In genomic region chr17:24473612-24474275, GRCm38 (mm10) we compare ENCODE assay signal across 8 mouse cellular contexts. TPM values are rescaled to one million over a fixed set of nuclear protein-coding genes. Genes with fewer than 3 reads are reported as not detected.
DNase-seq lines count a peak whose midpoint lies in the region; ATAC-seq and TF ChIP-seq lines count a peak whose summit lies in the region.

Gene Bricd5, plus strand, starts transcription at chr17:24473884.

- H3K4me3 ChIP-seq in erythroblast, embryonic 14.5 days (replicated peaks): peak within 1 kb of the TSS; percentile 70
- H3K4me3 ChIP-seq in lung, embryonic 15.5 days: no peak within 1 kb of the TSS
- no peak within 1 kb of the TSS for H3K4me3 ChIP-seq in lung, postnatal 0 days (ENCODE audit: low read depth, low read length)
- H3K4me3 ChIP-seq in liver, embryonic 12.5 days: peak within 1 kb of the TSS; percentile 95
- H3K4me3 ChIP-seq in stomach, postnatal 0 days (ENCODE audit: low read depth, low read length): no peak within 1 kb of the TSS

- no peak for ATAC-seq in erythroblast, adult 5-6 weeks (replicated peaks; ENCODE audit: low FRiP score, poor library complexity, severe bottlenecking)
- no peak for ATAC-seq in lung, embryonic 15.5 days (ENCODE audit: borderline replicate concordance, extremely low read depth, low FRiP score, low TSS enrichment)
- ATAC-seq in lung, postnatal 0 days: no peak
- ATAC-seq in liver, embryonic 12.5 days: no peak
- no peak for ATAC-seq in stomach, postnatal 0 days (ENCODE audit: low FRiP score, low TSS enrichment)

- peak within 1 kb of the TSS; percentile 95; the same call in 1 of the 2 replicates for H3K4me2 ChIP-seq in lung, embryonic 15.5 days
- H3K4me2 ChIP-seq in lung, postnatal 0 days (replicated peaks; ENCODE audit: low read depth, low read length): no peak within 1 kb of the TSS
- H3K4me2 ChIP-seq in liver, embryonic 12.5 days: peak within 1 kb of the TSS; percentile 90
- H3K4me2 ChIP-seq in stomach, postnatal 0 days (replicated peaks; ENCODE audit: low read depth): 0 out of 2 replicates have a peak within 1 kb of the TSS, but pooled peaks have one; percentile 8

- H3K36me3 ChIP-seq in erythroblast, embryonic 14.5 days (ENCODE audit: control insufficient read depth): peaks cover 75% of the 10 kb centered on the region
- peaks cover 36% of the 10 kb centered on the region for H3K36me3 ChIP-seq in lung, embryonic 15.5 days
- peaks cover 17% of the 10 kb centered on the region; the same call in 1 of the 2 replicates for H3K36me3 ChIP-seq in lung, postnatal 0 days (ENCODE audit: insufficient read depth, low read length)
- peaks cover 64% of the 10 kb centered on the region for H3K36me3 ChIP-seq in liver, embryonic 12.5 days
- H3K36me3 ChIP-seq in stomach, postnatal 0 days (ENCODE audit: control insufficient read depth, insufficient read depth, low read length): peaks cover 23% of the 10 kb centered on the region

- no peak for DNase-seq in lung, postnatal 0 days (ENCODE audit: low spot score)
- no peak for DNase-seq in stomach, postnatal 0 days (ENCODE audit: low spot score)
- no peak for DNase-seq in left cerebral cortex, adult 11 months (ENCODE audit: low spot score)
- no peak for DNase-seq in c-Kit-positive CD71-positive TER-119-positive erythroid progenitor cells, embryonic 14.5 days (ENCODE audit: low spot score)

- H3K9ac ChIP-seq in lung, embryonic 15.5 days: no peak within 1 kb of the TSS
- no peak within 1 kb of the TSS for H3K9ac ChIP-seq in lung, postnatal 0 days (replicated peaks; ENCODE audit: low read depth)
- H3K9ac ChIP-seq in liver, embryonic 12.5 days: peak within 1 kb of the TSS; percentile 99
- no peak within 1 kb of the TSS for H3K9ac ChIP-seq in stomach, postnatal 0 days (ENCODE audit: low read length)

- WGBS in lung, embryonic 15.5 days: 72% methylated on average over 6 of the region's 6 CpGs
- WGBS in lung, postnatal 0 days: 73% methylated on average over 6 of the region's 6 CpGs
- 78% methylated on average over 6 of the region's 6 CpGs for WGBS in liver, embryonic 12.5 days (ENCODE audit: insufficient replicate concordance)
- 83% methylated on average over 6 of the region's 6 CpGs for WGBS in stomach, postnatal 0 days

- TF ChIP-seq EP300 in lung, postnatal 0 days (IDR thresholded peaks at IDR 0.05): no peak
- TF ChIP-seq EP300 in stomach, postnatal 0 days (optimal IDR thresholded peaks at IDR 0.05): no peak

- H3K27me3 ChIP-seq in erythroblast, embryonic 14.5 days (ENCODE audit: control insufficient read depth): no peaks in the 10 kb centered on the region
- no peaks in the 10 kb centered on the region for H3K27me3 ChIP-seq in lung, embryonic 15.5 days
- H3K27me3 ChIP-seq in lung, postnatal 0 days (replicated peaks; ENCODE audit: insufficient read depth, low read length): no peaks in the 10 kb centered on the region
- H3K27me3 ChIP-seq in liver, embryonic 12.5 days (replicated peaks): no peaks in the 10 kb centered on the region
- H3K27me3 ChIP-seq in stomach, postnatal 0 days (ENCODE audit: control insufficient read depth, insufficient read depth, low read length): no peaks in the 10 kb centered on the region

- TF ChIP-seq CTCF in lung, postnatal 0 days (IDR thresholded peaks at IDR 0.05): no peak
- no peak for TF ChIP-seq CTCF in stomach, postnatal 0 days (IDR thresholded peaks at IDR 0.05; ENCODE audit: low read depth)

- peaks cover 60% of the 10 kb centered on the region for H3K4me1 ChIP-seq in erythroblast, embryonic 14.5 days (ENCODE audit: control insufficient read depth)
- H3K4me1 ChIP-seq in lung, embryonic 15.5 days: peaks cover 37% of the 10 kb centered on the region
- peaks cover 28% of the 10 kb centered on the region; the same call in 1 of the 2 replicates for H3K4me1 ChIP-seq in lung, postnatal 0 days (ENCODE audit: insufficient read depth, low read depth, low read length)
- peaks cover 49% of the 10 kb centered on the region for H3K4me1 ChIP-seq in liver, embryonic 12.5 days
- peaks cover 11% of the 10 kb centered on the region; the same call in 1 of the 2 replicates for H3K4me1 ChIP-seq in stomach, postnatal 0 days (replicated peaks; ENCODE audit: control insufficient read depth, insufficient read depth)

- H3K27ac ChIP-seq in lung, embryonic 15.5 days: no peak within 1 kb of the TSS
- no peak within 1 kb of the TSS for H3K27ac ChIP-seq in lung, postnatal 0 days (ENCODE audit: low read length)
- H3K27ac ChIP-seq in liver, embryonic 12.5 days: peak within 1 kb of the TSS; percentile 96
- H3K27ac ChIP-seq in stomach, postnatal 0 days (replicated peaks): peak within 1 kb of the TSS; percentile 75

- no peaks in the 10 kb centered on the region for H3K9me3 ChIP-seq in erythroblast, embryonic 14.5 days (ENCODE audit: control insufficient read depth, low read length)
- H3K9me3 ChIP-seq in lung, embryonic 15.5 days: no peaks in the 10 kb centered on the region
- no peaks in the 10 kb centered on the region for H3K9me3 ChIP-seq in lung, postnatal 0 days (ENCODE audit: low read length)
- no peaks in the 10 kb centered on the region for H3K9me3 ChIP-seq in liver, embryonic 12.5 days (replicated peaks)
- no peaks in the 10 kb centered on the region for H3K9me3 ChIP-seq in stomach, postnatal 0 days (ENCODE audit: control insufficient read depth, low read length)

RNA-seq across cellular contexts. Expression of gene Bricd5, which starts in this region (rescaled TPM):
- not detected in 2 replicates for polyA plus RNA-seq in erythroblast, embryonic 14.5 days (2012)
- total RNA-seq in erythroblast, adult 5-6 weeks (2015; ENCODE audit: low replicate concordance): 1.7 TPM in 1 of 2 replicates, not detected in the other
- total RNA-seq in erythroblast, adult 5-6 weeks (2017; ENCODE audit: low replicate concordance): 1.1 TPM in 1 of 2 replicates, not detected in the other
- polyA plus RNA-seq in lung, embryonic 15.5 days (2015; fragmentation: Nextera tagmentation; extraction: Ambion mirVana): not detected in 2 replicates
- not detected in 2 replicates for polyA plus RNA-seq in lung, postnatal 0 days (2015; fragmentation: Nextera tagmentation; extraction: Ambion mirVana)
- polyA plus RNA-seq in liver, embryonic 12.5 days (2016; fragmentation: Nextera tagmentation; extraction: Ambion mirVana): 0.18 TPM in 1 of 2 replicates, not detected in the other
- 0.13 TPM in 1 of 2 replicates, not detected in the other for polyA plus RNA-seq in stomach, postnatal 0 days (2015; fragmentation: Nextera tagmentation; extraction: Ambion mirVana)

Comparison
In these comparisons a context has a peak if more than half of its experiments do, and no peak if none do; other contexts are left out.
1. H3K4me3 ChIP-seq: peak in erythroblast, embryonic 14.5 days (single experiment) and liver, embryonic 12.5 days (single experiment); none in lung, embryonic 15.5 days (single experiment), lung, postnatal 0 days (single experiment) and stomach, postnatal 0 days (single experiment).
2. H3K27ac ChIP-seq: peak in liver, embryonic 12.5 days (single experiment) and stomach, postnatal 0 days (single experiment); none in lung, embryonic 15.5 days (single experiment) and lung, postnatal 0 days (single experiment).